Mouse (Mus musculus): ENCODE data around the gene Pi4ka. TPM values are rescaled to one million over a fixed set of nuclear protein-coding genes. Genes with fewer than 3 reads are reported as not detected.

Gene Pi4ka
- total and polyA plus RNA-seq, 2 experiments: 17.9 to 21.4 TPM

DNA sequence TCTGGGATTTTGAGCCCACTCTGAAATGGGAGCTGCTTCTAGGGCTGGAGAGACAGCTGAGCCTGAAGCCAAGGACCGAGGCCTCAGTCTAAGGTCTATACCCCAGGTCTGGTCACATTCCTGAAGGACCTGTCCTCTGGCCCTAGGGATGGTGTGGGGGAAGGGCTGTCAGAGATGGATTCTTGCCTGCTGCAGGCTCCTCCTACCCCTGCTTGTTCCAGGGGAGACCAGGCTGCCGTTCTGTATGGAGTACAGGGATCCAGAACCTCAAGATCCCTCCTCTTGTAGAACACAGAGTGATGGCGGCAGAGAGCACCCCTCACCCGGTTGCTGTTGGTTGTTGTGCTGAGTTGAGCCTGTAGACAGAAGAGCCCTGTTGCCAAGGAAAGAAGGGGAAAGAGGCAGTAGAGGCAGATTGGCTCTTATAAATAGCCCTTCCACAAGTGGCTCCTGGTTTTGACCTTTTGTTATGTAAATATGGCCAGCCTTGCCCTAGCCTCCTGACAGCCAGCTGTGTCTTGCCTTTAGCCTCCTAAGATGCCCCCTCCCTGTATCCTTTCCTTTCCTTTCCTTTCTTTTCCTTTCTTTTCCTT is 152.0 kb downstream of the Pi4ka start:
- H3K9ac ChIP-seq (ENCODE audit: low read depth, low read length): no peak overlapping the region
- no peaks in the 10 kb centered on the region for H3K27me3 ChIP-seq (ENCODE audit: control insufficient read depth, insufficient read depth, low read length)
- H3K79me2 ChIP-seq (ENCODE audit: control insufficient read depth, insufficient read depth, low read length): peaks cover 16% of the 10 kb centered on the region; the same call in 1 of the 2 replicates
- no peak overlapping the region for H3K27ac ChIP-seq (replicated peaks; ENCODE audit: insufficient read depth, low read depth, low read length)
- peak; percentile 29 for DNase-seq (ENCODE audit: extremely low read depth, low read depth, low spot score)
- no peaks in the 10 kb centered on the region for H3K36me3 ChIP-seq (ENCODE audit: control insufficient read depth, insufficient read depth, low read length)
- TF ChIP-seq POLR2A (IDR thresholded peaks at IDR 0.05; ENCODE audit: extremely low read depth, insufficient read depth, low read length): no peak
- TF ChIP-seq CTCF (IDR thresholded peaks at IDR 0.05; ENCODE audit: low read depth, low read length): no peak
- H3K4me1 ChIP-seq (ENCODE audit: control insufficient read depth, insufficient read depth, low read length): peaks cover 7% of the 10 kb centered on the region
- 63% methylated on average over 4 of the region's 4 CpGs for WGBS
- no peak overlapping the region for H3K4me3 ChIP-seq (ENCODE audit: insufficient read depth, low read depth, low read length)

DNA sequence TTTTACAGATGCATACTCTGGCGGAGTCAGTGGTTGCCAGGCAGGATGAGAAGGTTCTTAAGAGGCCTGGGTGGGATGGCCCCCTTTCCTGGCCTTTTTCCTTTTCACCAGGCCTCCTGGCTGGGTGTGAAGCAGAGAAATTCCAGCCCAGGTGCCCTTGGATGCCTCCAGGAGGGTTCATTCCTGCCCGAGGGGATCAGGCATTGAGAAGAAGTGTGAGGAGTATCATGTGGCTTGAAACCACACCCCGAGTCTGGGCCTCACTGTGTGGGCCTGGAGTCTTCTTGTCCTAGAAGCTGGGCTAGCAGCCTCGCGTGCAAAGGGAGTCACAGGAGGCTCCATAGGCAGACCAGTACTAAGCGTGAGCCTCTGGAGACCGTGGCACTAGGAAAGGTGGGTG is 153.3 kb downstream of the Pi4ka start:
- H3K4me3 ChIP-seq (ENCODE audit: insufficient read depth, low read depth, low read length): no peak overlapping the region
- no peak for DNase-seq (ENCODE audit: extremely low read depth, low read depth, low spot score)
- H3K27me3 ChIP-seq (ENCODE audit: control insufficient read depth, insufficient read depth, low read length): no peaks in the 10 kb centered on the region
- H3K79me2 ChIP-seq (ENCODE audit: control insufficient read depth, insufficient read depth, low read length): peaks cover 21% of the 10 kb centered on the region; the same call in 1 of the 2 replicates
- TF ChIP-seq POLR2A (IDR thresholded peaks at IDR 0.05; ENCODE audit: extremely low read depth, insufficient read depth, low read length) (no peak), CTCF (IDR thresholded peaks at IDR 0.05; ENCODE audit: low read depth, low read length) (no peak)
- no peak overlapping the region for H3K27ac ChIP-seq (replicated peaks; ENCODE audit: insufficient read depth, low read depth, low read length)
- no peaks in the 10 kb centered on the region for H3K36me3 ChIP-seq (ENCODE audit: control insufficient read depth, insufficient read depth, low read length)
- H3K9ac ChIP-seq (ENCODE audit: low read depth, low read length): no peak overlapping the region
- peaks cover 7% of the 10 kb centered on the region for H3K4me1 ChIP-seq (ENCODE audit: control insufficient read depth, insufficient read depth, low read length)
- 92% methylated on average over 7 of the region's 7 CpGs for WGBS

DNA sequence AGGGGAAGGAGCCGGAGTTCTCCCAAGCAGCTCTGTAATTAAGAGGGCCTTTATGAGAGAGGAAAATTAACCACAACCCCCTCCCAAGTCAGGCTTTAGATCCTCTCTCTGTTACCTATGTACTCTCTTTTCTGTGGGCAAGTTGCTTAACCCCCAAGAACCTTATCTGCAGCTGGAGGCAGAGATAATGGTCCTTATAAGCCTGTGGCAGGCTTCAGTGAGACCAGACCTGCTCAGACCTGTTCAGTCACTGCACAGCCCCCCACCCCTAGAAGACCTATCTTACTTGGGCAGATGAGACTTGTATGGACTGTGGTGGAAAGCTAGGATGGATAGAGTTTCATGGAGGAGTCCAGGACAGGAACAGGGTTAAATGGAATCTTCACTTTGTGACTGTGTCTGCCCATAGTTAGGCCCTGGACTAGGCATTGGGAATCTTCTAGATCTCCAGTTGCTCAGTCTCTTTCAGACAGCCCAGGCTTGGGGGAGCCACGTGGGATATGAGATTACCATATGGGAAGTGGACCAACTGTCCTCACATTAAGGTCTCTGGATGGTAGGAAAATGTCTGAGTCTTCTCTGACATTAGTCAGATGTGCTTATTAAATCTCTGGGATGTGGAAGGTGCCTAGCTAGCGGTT is 153.9 kb downstream of the Pi4ka start:
- Histone ChIP-seq H3K9ac (ENCODE audit: low read depth, low read length) (no peak overlapping the region), H3K27ac (replicated peaks; ENCODE audit: insufficient read depth, low read depth, low read length) (no peak overlapping the region), H3K4me3 (ENCODE audit: insufficient read depth, low read depth, low read length) (no peak overlapping the region), H3K27me3 (ENCODE audit: control insufficient read depth, insufficient read depth, low read length) (no peaks in the 10 kb centered on the region), H3K79me2 (ENCODE audit: control insufficient read depth, insufficient read depth, low read length) (peaks cover 21% of the 10 kb centered on the region; the same call in 1 of the 2 replicates), H3K36me3 (ENCODE audit: control insufficient read depth, insufficient read depth, low read length) (no peaks in the 10 kb centered on the region), H3K4me1 (ENCODE audit: control insufficient read depth, insufficient read depth, low read length) (peaks cover 7% of the 10 kb centered on the region)
- TF ChIP-seq CTCF (IDR thresholded peaks at IDR 0.05; ENCODE audit: low read depth, low read length): no peak
- WGBS: 68% methylated on average over 3 of the region's 3 CpGs
- DNase-seq (ENCODE audit: extremely low read depth, low read depth, low spot score): no peak

DNA sequence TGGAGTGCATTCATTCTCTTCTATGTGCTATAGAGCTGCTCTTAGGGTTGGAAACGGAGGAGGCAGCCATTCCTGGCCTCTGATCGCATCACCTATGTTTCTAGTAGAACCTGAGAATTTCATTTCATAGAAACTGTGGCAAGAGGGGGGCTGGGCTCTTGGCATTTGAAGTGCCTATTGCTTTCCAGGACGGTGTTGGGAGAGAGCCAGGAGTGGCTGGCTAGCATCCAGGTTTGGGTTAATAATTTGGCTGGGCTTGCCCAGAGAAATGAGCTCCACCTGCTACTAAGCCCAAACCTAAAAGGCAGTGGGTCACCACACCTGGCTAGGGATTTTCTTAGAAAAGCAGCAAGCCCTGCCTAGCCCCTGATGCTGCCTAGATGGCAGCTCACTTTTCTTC is 154.6 kb downstream of the Pi4ka start:
- DNase-seq (ENCODE audit: extremely low read depth, low read depth, low spot score): peak; percentile 82
- Histone ChIP-seq H3K79me2 (ENCODE audit: control insufficient read depth, insufficient read depth, low read length) (peaks cover 21% of the 10 kb centered on the region; the same call in 1 of the 2 replicates), H3K27ac (replicated peaks; ENCODE audit: insufficient read depth, low read depth, low read length) (no peak overlapping the region), H3K4me3 (ENCODE audit: insufficient read depth, low read depth, low read length) (no peak overlapping the region), H3K9ac (ENCODE audit: low read depth, low read length) (no peak overlapping the region), H3K36me3 (ENCODE audit: control insufficient read depth, insufficient read depth, low read length) (no peaks in the 10 kb centered on the region), H3K4me1 (ENCODE audit: control insufficient read depth, insufficient read depth, low read length) (peaks cover 7% of the 10 kb centered on the region), H3K27me3 (ENCODE audit: control insufficient read depth, insufficient read depth, low read length) (no peaks in the 10 kb centered on the region)
- TF ChIP-seq POLR2A (IDR thresholded peaks at IDR 0.05; ENCODE audit: extremely low read depth, insufficient read depth, low read length) (no peak), CTCF (IDR thresholded peaks at IDR 0.05; ENCODE audit: low read depth, low read length) (no peak)
- 15% methylated on average over 3 of the region's 3 CpGs for WGBS

DNA sequence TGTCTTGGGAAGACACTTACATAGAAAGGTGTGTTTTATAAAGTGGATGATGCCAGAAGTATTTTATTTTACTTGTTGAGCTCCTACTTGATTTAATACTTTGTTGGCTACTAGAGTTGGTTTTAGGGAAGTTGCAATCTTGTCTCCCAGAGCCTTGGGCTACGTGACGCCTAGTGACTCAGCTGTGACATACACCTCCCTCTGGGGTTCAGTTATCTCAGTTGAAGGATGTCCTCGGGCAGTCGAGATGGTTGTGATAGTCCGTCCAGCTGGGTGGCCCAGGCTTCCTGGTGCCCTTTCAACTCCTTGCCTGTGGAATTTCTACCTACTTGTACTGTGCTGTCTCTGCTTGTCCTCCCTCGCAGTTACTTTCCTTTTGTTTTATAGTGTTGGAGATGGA is 157.0 kb downstream of the Pi4ka start:
- no peaks in the 10 kb centered on the region for H3K36me3 ChIP-seq (ENCODE audit: control insufficient read depth, insufficient read depth, low read length)
- 73% methylated on average over 6 of the region's 6 CpGs for WGBS
- DNase-seq (ENCODE audit: extremely low read depth, low read depth, low spot score): no peak
- H3K27ac ChIP-seq (replicated peaks; ENCODE audit: insufficient read depth, low read depth, low read length): no peak overlapping the region
- H3K27me3 ChIP-seq (ENCODE audit: control insufficient read depth, insufficient read depth, low read length): no peaks in the 10 kb centered on the region
- no peak overlapping the region for H3K4me3 ChIP-seq (ENCODE audit: insufficient read depth, low read depth, low read length)
- H3K9ac ChIP-seq (ENCODE audit: low read depth, low read length): no peak overlapping the region
- H3K79me2 ChIP-seq (ENCODE audit: control insufficient read depth, insufficient read depth, low read length): peaks cover 21% of the 10 kb centered on the region; the same call in 1 of the 2 replicates
- peaks cover 6% of the 10 kb centered on the region for H3K4me1 ChIP-seq (ENCODE audit: control insufficient read depth, insufficient read depth, low read length)
- TF ChIP-seq POLR2A (IDR thresholded peaks at IDR 0.05; ENCODE audit: extremely low read depth, insufficient read depth, low read length) (no peak), CTCF (IDR thresholded peaks at IDR 0.05; ENCODE audit: low read depth, low read length) (no peak)

DNA sequence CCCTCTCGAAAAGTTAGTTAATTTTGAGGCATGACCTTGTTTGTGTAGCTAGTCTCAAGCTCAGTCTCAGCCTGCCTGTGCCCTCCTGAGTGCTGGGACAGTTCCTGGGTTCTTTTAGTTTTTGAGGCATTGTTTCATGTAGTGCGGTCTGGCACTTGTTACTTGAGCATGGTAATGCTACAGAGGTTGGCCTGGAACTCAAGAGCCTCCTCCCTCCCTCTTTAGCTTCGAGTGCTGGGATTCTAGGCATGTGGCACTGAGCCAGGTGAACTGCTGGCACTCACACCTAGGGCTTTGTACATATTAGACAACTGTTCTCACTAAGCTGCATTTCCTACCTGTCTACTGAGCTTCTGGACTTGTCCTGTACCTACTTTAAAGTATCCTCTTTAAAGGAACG is 158.4 kb downstream of the Pi4ka start:
- Histone ChIP-seq H3K27me3 (ENCODE audit: control insufficient read depth, insufficient read depth, low read length) (no peaks in the 10 kb centered on the region), H3K79me2 (ENCODE audit: control insufficient read depth, insufficient read depth, low read length) (peaks cover 22% of the 10 kb centered on the region; the same call in 1 of the 2 replicates), H3K36me3 (ENCODE audit: control insufficient read depth, insufficient read depth, low read length) (no peaks in the 10 kb centered on the region), H3K4me3 (ENCODE audit: insufficient read depth, low read depth, low read length) (no peak overlapping the region), H3K4me1 (ENCODE audit: control insufficient read depth, insufficient read depth, low read length) (peaks cover 3% of the 10 kb centered on the region; the same call in 1 of the 2 replicates), H3K9ac (ENCODE audit: low read depth, low read length) (no peak overlapping the region), H3K27ac (replicated peaks; ENCODE audit: insufficient read depth, low read depth, low read length) (no peak overlapping the region)
- TF ChIP-seq POLR2A (IDR thresholded peaks at IDR 0.05; ENCODE audit: extremely low read depth, insufficient read depth, low read length): no peak
- TF ChIP-seq CTCF (IDR thresholded peaks at IDR 0.05; ENCODE audit: low read depth, low read length): no peak
- peak; percentile 77 for DNase-seq (ENCODE audit: extremely low read depth, low read depth, low spot score)
- 37% methylated on average over 4 of the region's 4 CpGs for WGBS
